Mouse (Mus musculus): ENCODE data around the gene Twist2. TPM values are rescaled to one million over a fixed set of nuclear protein-coding genes. Genes with fewer than 3 reads are reported as not detected.

The Twist2 gene
- polyA plus RNA-seq, 1 experiment from 2014 or later = 5.8 TPM

DNA sequence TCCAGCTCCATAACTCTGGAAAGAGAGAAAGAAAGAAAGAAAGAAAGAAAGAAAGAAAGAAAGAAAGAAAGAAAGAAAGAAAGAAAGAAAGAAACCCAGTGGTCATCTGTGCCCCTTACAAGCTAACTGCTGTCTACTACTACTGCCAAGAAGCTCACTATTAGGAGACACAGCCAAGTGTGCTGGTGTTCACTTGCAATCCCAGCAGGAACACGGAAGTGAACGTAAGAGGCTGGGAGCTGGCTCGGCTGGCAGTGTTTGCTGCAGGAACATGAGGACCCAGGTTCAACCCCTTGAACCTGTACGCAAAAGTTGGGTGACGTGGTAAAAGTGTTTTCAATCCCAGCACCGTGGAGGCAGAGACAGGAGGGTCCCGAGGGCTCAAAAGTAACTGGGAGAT, 22.7 kb downstream of the Twist2 start:
- Histone ChIP-seq H3K9me3 (ENCODE audit: control insufficient read depth, low read length) (no peaks in the 10 kb centered on the region), H3K9ac (ENCODE audit: low read depth, low read length) (no peak overlapping the region), H3K27ac (ENCODE audit: low read depth, low read length) (no peak overlapping the region), H3K4me2 (no peak overlapping the region), H3K4me3 (ENCODE audit: low read depth, low read length) (no peak overlapping the region), H3K27me3 (replicated peaks; ENCODE audit: control insufficient read depth, insufficient read depth, low read length) (no peaks in the 10 kb centered on the region), H3K4me1 (replicated peaks; ENCODE audit: control insufficient read depth, insufficient read depth, low read length) (no peaks in the 10 kb centered on the region), H3K36me3 (ENCODE audit: control insufficient read depth, insufficient read depth, low read length) (no peaks in the 10 kb centered on the region)
- no peak for ATAC-seq (replicated peaks; ENCODE audit: low FRiP score)
- 86% methylated on average over 7 of the region's 7 CpGs for WGBS
- no peak for DNase-seq (ENCODE audit: low spot score)

DNA sequence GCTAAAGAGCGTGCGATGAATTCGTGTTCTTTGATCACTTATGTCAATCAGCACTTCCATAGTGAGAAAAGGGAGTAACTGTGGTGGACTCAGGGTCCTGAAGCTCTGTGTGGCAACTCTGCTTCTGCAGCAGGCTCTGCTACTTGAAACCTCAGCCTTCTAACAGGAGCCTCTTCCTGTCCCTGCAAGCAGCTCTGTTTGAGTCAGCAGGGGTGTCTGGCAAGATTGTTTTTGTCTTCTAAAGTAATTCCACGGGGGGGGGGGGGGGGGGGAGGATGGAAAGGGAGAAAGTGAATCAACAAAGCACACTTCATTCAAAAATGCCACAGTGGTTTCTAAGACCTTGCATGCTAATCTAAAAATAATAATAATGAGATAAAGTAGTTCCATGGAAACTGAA, 24.0 kb downstream of the Twist2 start:
- Histone ChIP-seq H3K4me2 (no peak overlapping the region), H3K4me1 (replicated peaks; ENCODE audit: control insufficient read depth, insufficient read depth, low read length) (no peaks in the 10 kb centered on the region)
- no peak for DNase-seq (ENCODE audit: low spot score)

DNA sequence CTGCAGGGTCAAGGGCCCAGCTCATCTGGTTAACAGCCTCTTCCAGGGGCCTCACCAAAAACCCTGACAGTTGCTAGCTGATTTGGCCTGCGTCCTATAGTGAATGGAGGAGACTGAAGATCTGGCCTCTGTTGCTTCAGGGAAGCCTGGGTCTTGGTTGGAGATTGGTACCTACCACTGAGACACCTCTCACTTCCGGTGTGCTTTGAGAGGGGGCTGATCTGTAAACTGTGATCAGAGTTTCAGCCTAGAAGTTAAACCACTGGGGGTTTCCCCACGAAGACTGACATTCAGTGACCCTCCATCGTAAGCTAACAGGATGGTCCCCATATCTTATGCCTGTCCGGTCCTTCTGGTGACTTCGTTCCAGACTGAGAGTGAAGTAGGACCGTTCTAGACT, 30.7 kb downstream of the Twist2 start:
- WGBS = 80% methylated on average over 7 of the region's 7 CpGs
- Histone ChIP-seq H3K9me3 (ENCODE audit: control insufficient read depth, low read length) (no peaks in the 10 kb centered on the region), H3K27ac (ENCODE audit: low read depth, low read length) (no peak overlapping the region)

More for the DNA sequence above, 24.0 kb downstream of the Twist2 start:
- no peak overlapping the region for H3K27ac ChIP-seq (ENCODE audit: low read depth, low read length)
- H3K9ac ChIP-seq (ENCODE audit: low read depth, low read length) = no peak overlapping the region
- H3K9me3 ChIP-seq (ENCODE audit: control insufficient read depth, low read length) = no peaks in the 10 kb centered on the region
- 31% methylated on average over 4 of the region's 4 CpGs for WGBS
- ATAC-seq (replicated peaks; ENCODE audit: low FRiP score) = no peak
- no peaks in the 10 kb centered on the region for H3K27me3 ChIP-seq (replicated peaks; ENCODE audit: control insufficient read depth, insufficient read depth, low read length)
- no peak overlapping the region for H3K4me3 ChIP-seq (ENCODE audit: low read depth, low read length)
- H3K36me3 ChIP-seq (ENCODE audit: control insufficient read depth, insufficient read depth, low read length) = no peaks in the 10 kb centered on the region

DNA sequence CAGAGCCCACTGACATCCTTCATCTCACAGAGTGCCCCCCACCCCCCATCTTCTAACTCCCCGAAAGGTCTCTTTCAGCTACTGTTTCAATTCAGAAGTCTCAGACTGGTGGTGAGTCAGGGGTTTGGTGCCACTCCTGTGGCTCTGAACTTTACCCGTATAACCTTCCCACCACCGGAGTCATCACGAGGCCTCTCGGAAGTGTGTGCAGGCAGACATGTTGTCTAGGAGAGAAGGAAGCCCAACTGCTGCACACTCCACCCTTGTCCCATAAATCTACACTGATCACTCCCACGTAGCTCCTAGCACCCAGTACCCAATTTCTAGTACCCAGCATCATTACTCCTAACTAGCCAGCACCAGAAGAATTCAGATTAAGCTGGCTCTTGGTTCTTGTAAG, 38.3 kb downstream of the Twist2 start:
- ATAC-seq (replicated peaks; ENCODE audit: low FRiP score) (no peak), DNase-seq (ENCODE audit: low spot score) (no peak)
- Histone ChIP-seq H3K4me3 (ENCODE audit: low read depth, low read length) (no peak overlapping the region), H3K4me2 (no peak overlapping the region), H3K27ac (ENCODE audit: low read depth, low read length) (no peak overlapping the region), H3K9me3 (ENCODE audit: control insufficient read depth, low read length) (no peaks in the 10 kb centered on the region), H3K36me3 (ENCODE audit: control insufficient read depth, insufficient read depth, low read length) (no peaks in the 10 kb centered on the region), H3K27me3 (replicated peaks; ENCODE audit: control insufficient read depth, insufficient read depth, low read length) (no peaks in the 10 kb centered on the region), H3K9ac (ENCODE audit: low read depth, low read length) (no peak overlapping the region), H3K4me1 (replicated peaks; ENCODE audit: control insufficient read depth, insufficient read depth, low read length) (no peaks in the 10 kb centered on the region)
- WGBS = 75% methylated on average over 6 of the region's 6 CpGs

More for the DNA sequence above, 30.7 kb downstream of the Twist2 start:
- H3K9ac ChIP-seq (ENCODE audit: low read depth, low read length) = no peak overlapping the region
- no peaks in the 10 kb centered on the region; the same call in 1 of the 2 replicates for H3K4me1 ChIP-seq (replicated peaks; ENCODE audit: control insufficient read depth, insufficient read depth, low read length)
- H3K27me3 ChIP-seq (replicated peaks; ENCODE audit: control insufficient read depth, insufficient read depth, low read length) = no peaks in the 10 kb centered on the region
- H3K4me3 ChIP-seq (ENCODE audit: low read depth, low read length) = no peak overlapping the region
- no peak overlapping the region for H3K4me2 ChIP-seq
- no peak for ATAC-seq (replicated peaks; ENCODE audit: low FRiP score)
- H3K36me3 ChIP-seq (ENCODE audit: control insufficient read depth, insufficient read depth, low read length) = no peaks in the 10 kb centered on the region
- no peak for DNase-seq (ENCODE audit: low spot score)

DNA sequence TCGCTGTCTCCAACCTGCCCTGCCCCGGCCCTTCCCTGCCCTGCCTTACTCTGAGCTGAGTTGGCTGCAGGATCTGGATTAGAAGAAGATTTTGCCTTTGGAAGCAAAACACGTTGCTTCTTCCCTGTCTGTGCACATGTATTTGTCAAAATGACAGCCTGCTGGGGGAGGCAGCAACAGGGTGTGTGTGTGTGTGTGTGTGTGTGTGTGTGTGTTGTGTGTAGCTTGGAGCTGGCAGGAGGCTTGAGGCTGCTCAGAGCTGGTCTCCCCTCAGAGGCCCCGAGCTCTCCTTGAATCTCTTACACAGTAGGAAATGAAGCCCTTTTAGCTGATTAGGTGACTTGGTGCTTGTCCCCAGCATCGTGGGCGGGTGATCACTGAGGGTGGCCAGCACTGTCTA, 38.7 kb downstream of the Twist2 start:
- no peaks in the 10 kb centered on the region for H3K27me3 ChIP-seq (replicated peaks; ENCODE audit: control insufficient read depth, insufficient read depth, low read length)
- no peaks in the 10 kb centered on the region for H3K4me1 ChIP-seq (replicated peaks; ENCODE audit: control insufficient read depth, insufficient read depth, low read length)
- no peak overlapping the region for H3K4me2 ChIP-seq
- H3K36me3 ChIP-seq (ENCODE audit: control insufficient read depth, insufficient read depth, low read length) = no peaks in the 10 kb centered on the region
- DNase-seq (ENCODE audit: low spot score) (no peak), ATAC-seq (replicated peaks; ENCODE audit: low FRiP score) (no peak)
- H3K9ac ChIP-seq (ENCODE audit: low read depth, low read length) = no peak overlapping the region
- H3K9me3 ChIP-seq (ENCODE audit: control insufficient read depth, low read length) = no peaks in the 10 kb centered on the region
- 65% methylated on average over 6 of the region's 6 CpGs for WGBS
- no peak overlapping the region for H3K4me3 ChIP-seq (ENCODE audit: low read depth, low read length)
- no peak overlapping the region for H3K27ac ChIP-seq (ENCODE audit: low read depth, low read length)

DNA sequence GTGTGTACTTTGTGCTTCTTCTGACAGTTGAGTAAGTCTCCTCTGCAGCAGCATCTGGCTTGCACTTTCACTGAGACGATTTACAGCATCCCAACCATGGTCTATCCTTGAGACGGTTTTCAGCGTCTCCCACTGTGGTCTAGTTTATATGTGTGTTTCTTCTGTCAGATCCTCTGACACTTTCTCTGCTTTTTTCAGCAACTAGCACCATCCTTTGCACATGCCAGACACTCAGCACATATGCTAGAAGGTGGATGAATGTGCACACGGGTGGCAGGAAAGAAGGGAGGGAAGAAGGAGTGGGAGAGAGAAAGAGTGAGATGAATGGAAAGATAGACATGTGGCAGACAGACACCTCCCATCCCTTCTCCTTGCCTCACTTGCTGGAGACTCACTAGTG, 43.0 kb downstream of the Twist2 start:
- WGBS = 66% methylated on average over 4 of the region's 4 CpGs
- H3K9ac ChIP-seq (ENCODE audit: low read depth, low read length) = no peak overlapping the region

DNA sequence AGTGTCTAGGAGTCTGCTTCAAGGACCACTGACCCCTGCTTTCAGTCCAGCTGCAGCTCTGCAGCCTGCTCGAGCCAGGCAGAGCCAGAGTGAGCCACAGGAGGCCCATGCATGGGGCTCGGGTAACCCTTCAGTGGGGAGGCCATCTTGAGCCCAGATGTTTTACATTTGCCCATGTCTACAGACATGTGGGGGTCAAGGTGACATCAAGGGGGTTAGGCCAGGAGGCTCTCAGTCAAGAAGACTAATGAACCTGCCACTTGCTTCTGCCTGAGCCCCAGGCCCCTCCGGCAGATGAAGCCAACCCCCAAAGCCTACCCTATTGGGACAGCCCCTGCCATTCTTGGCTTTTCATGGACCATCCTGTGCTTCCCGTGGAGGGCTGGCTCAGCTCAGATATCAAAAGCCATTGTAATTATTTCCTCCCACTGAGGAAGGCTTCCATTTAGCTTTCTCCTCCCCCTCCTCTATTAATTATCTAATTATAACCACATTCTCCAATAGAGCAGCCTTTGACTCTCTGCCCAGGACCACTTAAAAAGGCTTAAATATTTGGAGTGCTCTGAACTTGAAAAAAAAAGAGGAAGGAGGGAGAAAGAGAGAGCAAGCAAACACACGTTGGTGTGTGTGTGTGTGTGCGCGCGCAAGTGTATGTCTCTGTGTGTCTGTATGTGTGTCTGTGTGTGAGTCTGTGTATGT, 43.6 kb downstream of the Twist2 start:
- H3K36me3 ChIP-seq (ENCODE audit: control insufficient read depth, insufficient read depth, low read length) = no peaks in the 10 kb centered on the region
- H3K4me2 ChIP-seq = no peak overlapping the region
- no peaks in the 10 kb centered on the region for H3K9me3 ChIP-seq (ENCODE audit: control insufficient read depth, low read length)
- no peaks in the 10 kb centered on the region for H3K4me1 ChIP-seq (replicated peaks; ENCODE audit: control insufficient read depth, insufficient read depth, low read length)
- no peak for ATAC-seq (replicated peaks; ENCODE audit: low FRiP score)
- no peak for DNase-seq (ENCODE audit: low spot score)
- H3K27me3 ChIP-seq (replicated peaks; ENCODE audit: control insufficient read depth, insufficient read depth, low read length) = no peaks in the 10 kb centered on the region
- H3K4me3 ChIP-seq (ENCODE audit: low read depth, low read length) = no peak overlapping the region
- no peak overlapping the region for H3K9ac ChIP-seq (ENCODE audit: low read depth, low read length)
- 56% methylated on average over 8 of the region's 8 CpGs for WGBS
- no peak overlapping the region for H3K27ac ChIP-seq (ENCODE audit: low read depth, low read length)

More for the DNA sequence above, 43.0 kb downstream of the Twist2 start:
- DNase-seq (ENCODE audit: low spot score) = no peak
- Histone ChIP-seq H3K9me3 (ENCODE audit: control insufficient read depth, low read length) (no peaks in the 10 kb centered on the region), H3K4me2 (no peak overlapping the region), H3K36me3 (ENCODE audit: control insufficient read depth, insufficient read depth, low read length) (no peaks in the 10 kb centered on the region), H3K27ac (ENCODE audit: low read depth, low read length) (no peak overlapping the region), H3K4me3 (ENCODE audit: low read depth, low read length) (no peak overlapping the region), H3K27me3 (replicated peaks; ENCODE audit: control insufficient read depth, insufficient read depth, low read length) (no peaks in the 10 kb centered on the region), H3K4me1 (replicated peaks; ENCODE audit: control insufficient read depth, insufficient read depth, low read length) (no peaks in the 10 kb centered on the region)
- ATAC-seq (replicated peaks; ENCODE audit: low FRiP score) = no peak

DNA sequence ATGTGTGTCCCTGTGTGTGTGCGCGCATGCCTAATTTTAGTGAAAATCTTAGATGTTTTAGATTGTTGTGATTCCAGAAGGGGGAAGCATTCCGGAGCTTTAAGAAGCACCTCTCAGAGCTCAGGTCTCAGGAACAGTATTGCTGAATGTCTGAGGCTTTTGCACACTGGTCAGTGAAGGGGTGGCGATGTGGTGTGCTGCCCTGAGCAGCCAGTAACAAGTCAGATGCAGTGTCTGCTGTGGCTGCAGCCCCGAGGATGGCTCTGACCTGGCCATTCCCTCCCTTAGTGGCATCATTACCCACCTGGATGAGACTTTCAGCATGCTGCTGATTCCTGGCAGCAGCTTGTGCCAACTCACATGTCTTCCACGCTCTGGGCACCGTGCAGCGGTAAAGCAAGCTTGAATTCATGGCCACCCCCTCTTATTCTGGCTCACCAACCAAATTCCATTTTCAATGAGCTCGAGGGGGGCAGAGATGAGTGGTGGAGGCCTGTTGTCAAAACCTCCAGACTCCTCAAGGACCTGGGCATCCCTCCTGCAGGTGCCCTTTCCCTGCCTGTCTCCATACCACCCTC, 44.2 kb downstream of the Twist2 start:
- Histone ChIP-seq H3K9me3 (ENCODE audit: control insufficient read depth, low read length) (no peaks in the 10 kb centered on the region), H3K9ac (ENCODE audit: low read depth, low read length) (no peak overlapping the region), H3K36me3 (ENCODE audit: control insufficient read depth, insufficient read depth, low read length) (no peaks in the 10 kb centered on the region), H3K4me1 (replicated peaks; ENCODE audit: control insufficient read depth, insufficient read depth, low read length) (no peaks in the 10 kb centered on the region), H3K4me3 (ENCODE audit: low read depth, low read length) (no peak overlapping the region), H3K27me3 (replicated peaks; ENCODE audit: control insufficient read depth, insufficient read depth, low read length) (no peaks in the 10 kb centered on the region), H3K27ac (ENCODE audit: low read depth, low read length) (no peak overlapping the region), H3K4me2 (no peak overlapping the region)
- 79% methylated on average over 9 of the region's 9 CpGs for WGBS
- ATAC-seq (replicated peaks; ENCODE audit: low FRiP score) (no peak), DNase-seq (ENCODE audit: low spot score) (no peak)

DNA sequence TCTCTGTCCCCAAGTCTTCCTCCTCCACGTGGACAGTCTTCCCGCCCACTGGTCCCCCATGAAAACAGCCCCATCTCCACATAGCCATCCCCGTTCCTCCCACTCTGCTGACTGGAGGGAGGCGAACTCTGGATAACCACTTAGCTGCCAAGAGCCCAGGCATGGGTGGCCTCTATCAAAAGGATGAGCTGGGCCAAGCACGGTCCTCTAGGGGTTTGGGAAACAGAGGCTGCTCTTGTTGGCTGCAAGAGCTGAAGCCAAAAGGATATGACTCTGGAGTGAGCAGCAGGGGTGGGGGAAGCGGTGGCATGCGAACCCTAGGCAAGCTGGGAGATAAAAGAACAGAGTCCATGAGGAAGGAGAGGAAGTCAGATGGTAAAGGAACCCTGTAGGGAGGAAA, 50.0 kb downstream of the Twist2 start:
- ATAC-seq (replicated peaks; ENCODE audit: low FRiP score) (no peak), DNase-seq (ENCODE audit: low spot score) (no peak)
- H3K27ac ChIP-seq (ENCODE audit: low read depth, low read length) = no peak overlapping the region
- no peak overlapping the region for H3K9ac ChIP-seq (ENCODE audit: low read depth, low read length)
- no peaks in the 10 kb centered on the region for H3K27me3 ChIP-seq (replicated peaks; ENCODE audit: control insufficient read depth, insufficient read depth, low read length)
- H3K36me3 ChIP-seq (ENCODE audit: control insufficient read depth, insufficient read depth, low read length) = no peaks in the 10 kb centered on the region
- 74% methylated on average over 7 of the region's 7 CpGs for WGBS
- no peak overlapping the region for H3K4me2 ChIP-seq
- H3K4me1 ChIP-seq (replicated peaks; ENCODE audit: control insufficient read depth, insufficient read depth, low read length) = no peaks in the 10 kb centered on the region
- no peak overlapping the region for H3K4me3 ChIP-seq (ENCODE audit: low read depth, low read length)
- H3K9me3 ChIP-seq (ENCODE audit: control insufficient read depth, low read length) = no peaks in the 10 kb centered on the region

Measured in liver, embryonic 11.5 days (tissue).